20 mouse cellular contexts compared by ENCODE assay signal in genomic region chr2:51708701-51709100, GRCm38 (mm10).
DNase-seq lines count a peak whose midpoint lies in the region; ATAC-seq lines count a peak whose summit lies in the region.
"Had no signal": no experiment of that assay in that cellular context is flagged by ENCODE, and none has a peak within 500 bp of the region (broad histone marks: within the 10 kb centered on the region; RNA-seq: fewer than 3 reads in every experiment).

No protein-coding gene starts in this region.

- H3K4me2 ChIP-seq in forebrain, embryonic 14.5 days (ENCODE audit: low read length), result no peak overlapping the region
- H3K4me2 ChIP-seq: midbrain, embryonic 11.5 days had no signal

- H3K4me3 ChIP-seq in forebrain, embryonic 14.5 days (ENCODE audit: low read depth, low read length), result no peak overlapping the region
- H3K4me3 ChIP-seq: embryonic facial prominence, embryonic 10.5 days; left cerebral cortex, adult 2 months had no signal

- no peak for ATAC-seq in forebrain, embryonic 14.5 days
- ATAC-seq: activated CD4-positive, CD25-positive, alpha-beta regulatory T cell, adult 4 months; forebrain, postnatal 0 days; hindbrain, postnatal 0 days; Patski had no signal

- intact Hi-C loops in heart, postnatal 14 days (cut with DNase I), result no loop called here

- no peaks in the 10 kb centered on the region for H3K36me3 ChIP-seq in forebrain, embryonic 14.5 days (ENCODE audit: control insufficient read depth, insufficient read depth, low read length)
- H3K36me3 ChIP-seq: embryonic facial prominence, embryonic 10.5 days had no signal

- 85% methylated on average over 2 of the region's 2 CpGs for WGBS in forebrain, embryonic 14.5 days

- peak; percentile 12 to 39 for DNase-seq in cerebellum, postnatal 25 days
- no peak for DNase-seq in cerebellum, adult 8-10 months
- DNase-seq in heart, postnatal 14 days, result peak; percentile 23 to 44
- DNase-seq in heart, adult 11 months, result no peak
- peak; percentile 10 for DNase-seq in Muller cell, postnatal 12 days (ENCODE audit: inconsistent ontology term)
- DNase-seq in adrenal gland, postnatal 10 days, result peak; percentile 50
- DNase-seq in forebrain, embryonic 14.5 days (ENCODE audit: low spot score), result no peak
- no peak for DNase-seq in layer of hippocampus, postnatal 10 days (ENCODE audit: low spot score in 2 of 2)
- DNase-seq: forebrain, postnatal 0 days; kidney, adult 11 months; kidney, postnatal 10 days; lung, postnatal 4 days; thymus, postnatal 25 days had no signal

- no peak overlapping the region for H3K9ac ChIP-seq in forebrain, embryonic 14.5 days (ENCODE audit: low read length)
- H3K9ac ChIP-seq: forebrain, postnatal 0 days; liver, embryonic 14.5 days had no signal

- H3K9me3 ChIP-seq in forebrain, embryonic 14.5 days (replicated peaks; ENCODE audit: control insufficient read depth, low read length), result no peaks in the 10 kb centered on the region
- H3K9me3 ChIP-seq: embryonic facial prominence, embryonic 10.5 days had no signal

- no peak overlapping the region for H3K27ac ChIP-seq in forebrain, embryonic 14.5 days (ENCODE audit: low read depth, low read length)
- H3K27ac ChIP-seq: embryonic facial prominence, embryonic 10.5 days; hindbrain, postnatal 0 days; left cerebral cortex, adult 2 months; liver, embryonic 14.5 days had no signal

- H3K27me3 ChIP-seq in forebrain, embryonic 14.5 days (replicated peaks; ENCODE audit: control insufficient read depth, insufficient read depth, low read length), result no peaks in the 10 kb centered on the region
- H3K27me3 ChIP-seq: Patski had no signal

- H3K4me1 ChIP-seq in forebrain, embryonic 14.5 days (ENCODE audit: control insufficient read depth, insufficient read depth, low read length), result no peaks in the 10 kb centered on the region

Comparison
In these comparisons a context has a peak if more than half of its experiments do, and no peak if none do; other contexts are left out.
1. DNase-seq: peak in cerebellum, postnatal 25 days (2 of 2), heart, postnatal 14 days (2 of 2), Muller cell, postnatal 12 days (single experiment) and adrenal gland, postnatal 10 days (single experiment); none in cerebellum, adult 8-10 months (single experiment), heart, adult 11 months (single experiment), forebrain, embryonic 14.5 days (single experiment) and layer of hippocampus, postnatal 10 days (0 of 2).